Mouse (Mus musculus) heart, postnatal 10 days (tissue): ENCODE results near the gene Tnp2. TPM values are rescaled to one million over a fixed set of nuclear protein-coding genes. Genes with fewer than 3 reads are reported as not detected.
A peak's percentile ranks its signal among the peaks of the same experiment; 100 is the strongest.

Experiments
- DNase-seq, 2 experiments: peaks; one replicate each; pipeline ENCODE4 v3.0.0; 2021
- intact Hi-C: fragments of 180-260 bp; cut with DNase I; formaldehyde crosslinking; loops from one replicate; pipeline ENCODE4 v1.15.1; 2025
- total RNA-seq, 2 experiments: library from RNA; stranded (reverse); gene quantifications; 2 replicates each; pipeline ENCODE4 v1.2.3; 2021

Gene Tnp2
- total RNA-seq, 2 experiments from 2014 or later, result not detected

DNA sequence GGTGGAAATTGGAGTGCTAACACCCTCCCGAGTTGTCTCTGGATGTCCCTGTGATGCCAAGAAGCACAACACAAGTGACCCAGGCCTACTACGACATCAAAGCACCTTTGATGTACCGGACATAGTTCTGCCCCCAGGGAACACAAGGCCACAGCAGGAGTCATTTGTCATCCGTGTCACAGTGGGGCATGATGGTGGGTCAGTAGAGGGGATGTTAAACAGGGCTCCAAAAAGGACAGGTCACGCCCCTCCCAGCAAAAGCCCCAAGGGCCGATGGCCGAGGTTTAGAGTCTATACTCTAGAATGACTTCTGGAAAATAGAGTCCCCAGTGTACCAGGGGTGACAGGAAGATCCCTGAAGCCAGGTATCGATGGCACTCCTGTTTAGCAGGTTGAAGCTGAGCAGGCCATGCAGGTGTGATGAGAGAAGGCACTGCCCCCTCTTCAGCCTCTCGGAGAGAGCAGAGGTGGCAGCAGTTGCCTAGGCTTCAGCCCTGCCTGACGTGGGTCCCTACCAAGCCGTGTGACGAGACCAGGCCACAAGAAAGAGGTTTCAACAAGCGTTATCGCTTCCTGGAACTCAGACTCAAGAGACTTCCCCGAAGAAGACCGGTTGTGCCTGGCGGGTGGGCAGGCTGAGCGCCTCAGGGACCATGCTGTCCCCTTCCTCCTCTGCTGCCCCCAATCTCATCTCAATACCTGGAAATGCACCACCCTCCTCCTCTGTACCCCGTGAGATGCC, 16.5 kb downstream of the Tnp2 start:
- intact Hi-C loops, result no loop called here
- no peak for DNase-seq

DNA sequence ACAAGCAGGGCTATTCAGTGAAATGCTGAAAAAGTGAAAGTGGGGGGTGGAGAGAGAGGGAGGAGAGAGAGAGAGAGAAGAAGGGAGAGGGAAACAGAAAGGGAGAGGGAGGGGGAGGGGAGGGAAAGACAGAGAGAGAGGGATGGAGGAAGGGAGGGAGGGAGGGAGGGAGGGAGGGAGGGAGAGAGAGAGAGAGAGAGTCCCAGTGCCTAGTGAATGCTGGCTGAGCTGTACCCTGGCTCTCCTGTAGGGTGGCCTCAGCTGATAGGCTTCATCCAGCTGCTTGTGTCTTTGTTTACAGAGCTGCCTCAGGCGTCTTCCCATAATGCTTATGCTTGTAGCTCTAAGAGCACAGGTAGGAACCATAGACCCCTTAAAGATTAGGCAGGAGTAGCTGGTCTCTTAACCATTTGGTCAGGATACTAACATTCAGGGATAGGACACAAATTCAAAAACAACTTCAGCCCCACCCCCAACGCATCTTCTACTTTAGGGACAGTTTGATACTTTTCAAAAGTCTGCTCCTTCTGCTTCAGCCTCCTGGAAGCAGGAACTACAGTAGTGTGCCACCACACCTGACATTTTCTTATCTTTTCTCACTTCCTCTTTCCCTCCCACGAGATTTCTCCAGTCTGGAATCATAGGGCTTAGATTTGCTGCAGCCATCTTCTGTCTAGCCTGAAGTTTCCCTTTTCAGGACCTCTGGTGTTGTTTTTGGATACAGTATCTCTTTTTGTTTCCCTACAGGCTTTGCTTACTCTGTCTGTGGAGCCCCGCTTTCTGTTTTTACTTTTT, 17.7 kb downstream of the Tnp2 start:
- intact Hi-C loops, result no loop called here
- no peak for DNase-seq

DNA sequence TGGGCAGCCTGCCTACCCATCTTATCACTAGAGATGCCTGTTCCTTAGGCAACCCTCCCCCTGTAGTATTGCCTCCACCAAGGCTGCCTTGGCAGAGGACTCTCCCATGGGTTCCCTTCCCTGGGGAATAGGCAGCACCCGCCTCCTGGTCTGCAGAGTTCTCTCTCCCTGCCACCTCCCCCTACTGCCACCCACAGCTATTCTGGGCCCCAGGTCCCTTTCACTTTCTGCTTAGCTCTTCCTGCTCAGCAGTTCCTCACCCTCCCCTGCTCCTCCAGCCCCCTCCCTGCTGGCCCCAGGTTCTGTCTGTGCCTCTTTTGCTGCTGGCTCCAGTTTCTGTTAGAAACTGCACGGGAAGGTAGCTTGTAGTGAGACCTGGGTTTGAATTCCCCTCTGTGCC, 18.8 kb downstream of the Tnp2 start:
- intact Hi-C loops, result loop anchor here (5.0 kb wide), 1 partner anchor 127 kb away; no protein-coding TSS in a partner anchor

DNA sequence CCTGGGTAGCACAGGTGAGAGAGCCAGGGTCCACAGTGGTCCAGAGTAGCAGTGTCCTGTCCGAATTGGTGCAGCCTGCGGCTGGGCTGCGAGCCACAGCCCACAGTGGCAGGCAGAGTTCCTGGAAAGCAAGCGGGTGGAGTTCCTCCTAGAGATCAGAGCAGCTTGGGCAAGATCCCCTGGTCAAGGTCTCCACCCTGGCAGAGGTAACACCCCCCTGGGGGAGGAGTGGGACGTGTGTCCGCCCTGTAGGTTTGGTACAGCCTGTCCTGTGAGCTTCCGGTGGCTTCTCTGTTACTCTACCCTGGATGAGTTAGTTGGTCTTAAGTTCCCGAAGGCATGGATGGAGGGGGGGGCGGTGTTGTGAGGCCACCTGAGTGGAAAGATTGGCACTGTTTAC, 19.6 kb downstream of the Tnp2 start:
- intact Hi-C loops, result loop anchor here (5.0 kb wide), 1 partner anchor 127 kb away; no protein-coding TSS in a partner anchor
- no peak for DNase-seq

More for the DNA sequence above, 18.8 kb downstream of the Tnp2 start:
- DNase-seq, result peak in 1 of 2 experiments; percentile 24

DNA sequence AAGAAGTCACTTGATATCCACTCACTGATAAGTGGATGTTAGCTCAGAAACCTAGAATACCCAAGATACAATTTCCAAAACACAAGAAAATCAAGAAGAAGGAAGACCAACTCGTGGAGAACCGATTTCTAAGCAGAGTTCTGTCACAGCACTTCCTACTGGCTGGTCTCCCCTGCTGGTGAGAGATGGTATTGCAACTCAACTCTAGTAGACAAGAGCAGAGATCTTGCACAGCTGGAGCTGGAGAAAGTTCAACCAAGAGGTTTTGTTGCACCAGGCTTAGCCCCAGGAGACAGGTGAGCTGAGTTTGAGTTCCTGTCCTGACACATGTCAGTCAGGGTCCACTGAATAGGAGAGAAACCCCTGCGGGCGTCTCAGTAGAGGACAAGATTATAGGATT, 21.3 kb downstream of the Tnp2 start:
- intact Hi-C loops, result loop anchor here (2.0 to 5.0 kb wide), 2 partner anchors 102 to 125 kb away; no protein-coding TSS in a partner anchor
- DNase-seq, result peak; percentile 79 to 89

DNA sequence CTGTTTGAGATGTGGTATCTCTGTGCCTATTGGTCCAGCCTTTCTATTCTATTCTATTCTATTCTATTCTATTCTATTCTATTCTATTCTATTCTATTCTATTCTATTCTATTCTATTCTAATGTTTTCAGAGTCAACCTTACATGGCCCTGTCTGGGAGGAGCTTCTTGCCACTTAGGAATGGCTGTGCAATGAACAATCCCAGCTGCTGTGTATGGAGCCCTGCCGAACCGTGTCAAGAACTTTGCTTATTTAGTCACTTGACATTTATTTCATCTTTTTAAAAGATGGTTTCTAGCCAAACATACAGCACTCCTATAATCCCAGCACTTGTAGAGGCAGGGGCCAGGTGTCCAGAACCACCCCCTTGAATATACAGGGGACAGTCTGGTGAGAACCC, 24.1 kb downstream of the Tnp2 start:
- DNase-seq, result no peak
- intact Hi-C loops, result no loop called here

DNA sequence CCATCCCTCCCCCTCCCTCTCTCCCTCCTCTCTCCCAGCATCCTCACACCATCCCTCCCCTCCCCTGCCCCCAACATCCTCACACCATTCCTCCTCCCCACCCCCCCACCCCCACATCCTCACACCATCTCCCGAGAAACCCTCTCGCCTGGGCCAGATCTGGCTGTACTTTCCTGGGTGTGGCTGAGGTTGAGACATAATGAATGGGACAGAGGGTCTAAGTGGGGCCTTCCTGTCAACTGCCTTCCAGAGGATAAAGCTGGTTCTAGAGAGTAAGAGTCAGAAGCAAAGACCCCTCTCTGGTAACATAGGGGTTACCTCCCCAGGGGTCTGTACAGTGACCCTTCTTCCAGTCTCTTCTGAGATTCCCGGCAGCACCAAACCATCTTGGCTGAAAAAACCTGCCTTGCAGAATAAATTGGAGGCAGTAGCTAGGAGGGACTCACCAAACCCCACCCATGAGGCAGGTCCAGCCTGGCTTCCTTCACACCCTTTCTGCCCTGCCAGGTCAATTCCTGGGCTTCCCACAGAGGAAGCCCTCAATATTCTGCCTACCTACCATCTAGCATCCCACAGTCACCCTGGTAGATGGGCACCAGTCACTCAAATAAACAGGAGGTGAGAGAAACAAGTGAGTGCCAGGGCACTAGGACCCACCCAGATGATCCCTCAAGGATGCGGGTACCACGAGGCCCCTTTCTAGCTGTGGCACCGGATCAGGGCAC, 24.8 kb downstream of the Tnp2 start:
- intact Hi-C loops, result no loop called here
- no peak for DNase-seq

DNA sequence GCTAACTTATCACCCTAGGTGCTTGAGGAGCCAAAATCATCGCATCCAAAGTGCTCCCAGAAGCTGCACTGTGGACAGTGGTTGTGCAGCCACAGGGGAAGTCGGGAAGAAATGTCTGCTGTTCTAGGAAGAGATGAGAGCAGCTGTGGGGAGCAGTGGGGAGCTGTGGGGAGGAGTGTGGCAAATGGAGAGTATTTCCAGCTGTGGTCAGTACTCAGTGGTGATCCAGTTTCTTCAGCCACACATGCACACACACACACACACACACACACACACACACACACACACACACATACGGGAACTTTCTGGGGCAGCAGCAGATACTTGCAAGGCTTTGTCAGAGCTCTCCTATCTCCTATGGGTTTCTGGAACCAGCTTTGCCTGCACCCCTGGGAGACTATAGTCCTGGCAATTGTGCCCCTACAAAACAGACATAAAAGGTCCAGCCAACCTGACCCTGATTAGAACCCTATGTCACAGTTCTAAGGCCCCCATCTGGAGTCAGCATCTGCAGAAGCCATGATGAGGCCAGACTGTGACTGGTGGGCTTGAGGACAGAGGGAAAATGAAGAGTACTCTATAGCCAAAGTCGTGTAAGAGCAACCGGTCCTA, 25.8 kb downstream of the Tnp2 start:
- intact Hi-C loops, result no loop called here
- DNase-seq, result peak in 1 of 2 experiments; percentile 33

DNA sequence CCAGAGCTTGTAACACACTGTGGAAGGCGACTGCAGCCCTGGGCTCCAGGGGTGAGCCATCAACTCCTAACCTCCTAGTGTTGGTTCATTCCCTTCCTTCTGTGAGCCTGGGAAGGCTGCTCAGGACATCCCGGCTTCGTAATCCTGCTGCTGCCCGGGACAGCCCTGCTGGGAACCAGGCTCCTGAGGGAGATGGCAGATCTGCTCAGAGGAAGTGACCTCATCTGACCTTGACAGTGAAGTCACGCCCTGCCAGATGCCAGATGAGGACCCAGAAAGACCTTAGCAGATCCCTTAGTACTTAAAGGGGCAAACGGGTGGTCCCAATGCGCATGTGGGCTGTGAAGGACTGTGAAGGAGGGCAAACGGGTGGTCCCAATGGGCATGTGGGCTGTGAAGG, 27.3 kb downstream of the Tnp2 start:
- intact Hi-C loops, result no loop called here
- DNase-seq, result peak; percentile 37 to 51

DNA sequence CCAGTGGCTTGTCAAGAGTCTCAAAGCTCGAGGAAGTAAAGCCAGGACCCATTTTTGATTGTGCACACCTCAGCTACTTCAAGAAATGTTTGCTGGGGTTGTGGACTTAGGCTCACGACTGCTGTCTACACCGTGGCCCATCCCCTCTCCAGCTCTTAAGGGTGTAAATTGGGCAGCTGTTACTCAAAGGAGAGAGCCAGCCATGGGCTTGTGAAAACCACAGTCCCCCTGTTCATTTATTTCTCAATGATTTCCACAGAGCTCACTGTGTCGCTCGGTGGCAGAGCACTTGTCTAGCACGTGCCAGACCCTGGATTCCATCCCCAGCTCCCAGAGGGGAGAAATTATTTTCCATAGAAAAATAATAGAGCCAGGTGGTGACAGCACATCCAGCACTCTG, 32.3 kb downstream of the Tnp2 start:
- no peak for DNase-seq
- intact Hi-C loops, result no loop called here

DNA sequence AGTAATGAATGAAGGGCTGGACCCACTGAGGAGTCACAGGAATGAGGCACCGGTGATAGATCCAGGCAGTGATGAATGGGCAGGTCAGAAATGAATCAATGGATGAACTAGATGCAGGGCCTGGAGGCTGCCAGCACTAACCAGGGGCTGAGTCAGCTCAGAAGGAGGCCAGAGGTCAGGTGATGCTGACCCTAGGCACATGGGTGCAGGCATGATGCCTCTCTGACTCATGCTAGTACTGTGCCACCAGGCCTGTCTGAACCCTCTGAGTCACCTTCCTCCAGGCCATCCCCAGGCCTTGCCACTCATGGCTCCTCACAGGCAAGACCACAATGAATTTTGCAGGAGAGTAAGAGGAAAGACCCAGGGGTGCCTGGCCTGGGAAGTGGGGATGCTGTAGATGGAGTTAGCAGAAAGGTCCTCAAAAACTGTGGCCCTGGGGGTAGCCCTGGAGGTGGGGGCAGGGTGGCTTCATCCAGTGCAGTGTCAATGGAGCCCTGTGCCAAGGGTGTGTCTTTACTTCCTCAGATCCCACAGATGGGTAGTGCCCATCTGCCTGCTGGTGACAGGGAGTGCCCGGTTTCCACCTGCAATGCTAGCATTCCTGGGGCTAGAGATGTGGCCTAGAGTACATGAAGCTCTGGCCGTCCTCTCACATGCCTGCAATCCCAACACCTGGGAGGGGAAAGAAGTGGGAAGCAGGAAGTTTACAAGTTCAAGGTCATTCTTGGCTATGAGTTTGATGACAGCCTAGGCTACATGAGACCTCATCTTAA, 33.8 kb downstream of the Tnp2 start:
- intact Hi-C loops, result no loop called here
- no peak for DNase-seq

DNA sequence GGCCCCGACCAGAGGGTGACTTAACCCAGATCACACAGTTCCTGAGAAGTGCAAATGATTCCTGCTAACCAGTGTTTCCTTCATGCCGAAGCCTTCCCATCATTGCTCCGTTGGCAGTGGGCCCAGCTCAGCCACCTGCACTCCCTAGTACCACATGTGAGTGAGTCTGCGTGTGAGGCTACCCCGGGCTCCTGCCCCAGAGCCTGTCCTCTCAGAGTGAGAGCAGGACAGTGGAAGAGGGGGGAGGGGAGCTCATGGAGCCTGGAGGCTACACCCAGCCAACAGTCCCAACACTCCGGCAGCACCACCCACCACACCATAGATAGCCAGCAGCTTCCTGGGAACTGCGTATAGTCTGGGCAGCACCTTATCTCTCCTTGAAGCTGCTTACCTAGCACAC, 38.6 kb downstream of the Tnp2 start:
- intact Hi-C loops, result no loop called here
- DNase-seq, result peak in 1 of 2 experiments; percentile 49

DNA sequence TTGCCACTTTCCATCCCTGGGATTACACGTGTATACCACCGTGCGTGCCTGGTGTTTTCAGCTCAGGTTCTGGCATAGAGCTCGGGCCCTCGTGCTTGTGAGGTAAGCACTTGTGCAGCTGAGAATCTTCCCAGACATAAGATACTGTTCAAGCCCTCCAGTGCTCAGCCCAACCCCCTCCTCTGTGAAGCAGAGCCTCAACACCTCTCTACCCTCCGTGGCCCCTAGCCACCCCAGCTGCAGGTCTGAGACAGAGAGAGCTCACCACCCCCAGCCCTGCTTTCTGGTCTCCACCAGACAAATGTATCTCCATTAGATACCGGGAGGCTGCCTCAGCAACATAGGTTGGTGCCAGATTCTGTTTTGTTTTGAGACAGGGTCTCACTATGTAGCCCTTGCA, 39.2 kb downstream of the Tnp2 start:
- intact Hi-C loops, result no loop called here
- DNase-seq, result no peak

DNA sequence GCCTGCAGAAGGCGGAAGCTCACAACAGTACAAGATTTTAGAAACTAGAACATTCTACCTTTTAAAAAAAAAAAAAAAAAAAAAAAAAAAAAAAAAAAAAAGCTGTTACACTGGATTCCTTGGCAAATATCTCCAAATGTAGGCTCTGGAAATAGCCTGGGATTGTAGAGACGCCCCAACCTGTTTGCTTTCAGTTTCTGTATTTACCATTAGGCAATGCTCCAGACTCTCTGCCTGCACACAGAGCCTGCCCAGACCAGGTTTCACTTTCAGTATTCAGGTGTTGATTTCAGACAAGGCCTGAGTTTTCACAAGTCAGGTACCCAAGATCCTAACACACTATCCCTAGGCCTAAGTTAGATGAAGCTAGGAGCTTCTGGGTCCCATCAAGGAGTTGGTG, 47.4 kb downstream of the Tnp2 start:
- DNase-seq, result peak; percentile 47 to 56
- intact Hi-C loops, result no loop called here

DNA sequence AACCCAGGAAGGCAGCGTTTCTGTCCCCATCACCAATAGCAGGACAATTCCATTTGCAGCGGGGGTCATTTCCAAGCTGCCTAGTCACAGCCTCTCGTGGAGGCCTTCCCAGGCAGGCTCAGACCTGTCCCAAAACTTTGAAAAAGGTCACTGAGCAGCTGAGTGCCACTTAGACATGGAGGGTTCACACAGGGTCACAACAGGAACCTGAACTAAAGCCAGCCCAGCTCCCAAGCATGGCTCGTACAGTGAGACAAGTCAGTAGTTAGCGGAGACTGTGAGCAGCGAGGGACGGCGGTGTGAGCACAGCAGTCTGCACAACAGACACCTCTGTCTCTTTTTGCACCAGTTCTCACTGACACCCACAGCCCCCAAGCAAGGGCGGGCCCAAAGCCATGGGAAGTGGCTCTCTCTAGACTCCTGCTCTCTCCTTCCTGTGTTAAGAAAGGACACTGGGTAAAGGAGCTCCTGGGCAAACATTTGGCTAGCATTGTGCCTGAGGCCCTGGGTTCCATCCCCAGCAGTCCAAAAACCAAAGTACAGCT, 48.5 kb downstream of the Tnp2 start:
- peak; percentile 74 to 76 for DNase-seq
- intact Hi-C loops, result loop anchor here (2.0 kb wide), 2 partner anchors 45 to 49 kb away; partner anchors contain the start of gene Socs1

DNA sequence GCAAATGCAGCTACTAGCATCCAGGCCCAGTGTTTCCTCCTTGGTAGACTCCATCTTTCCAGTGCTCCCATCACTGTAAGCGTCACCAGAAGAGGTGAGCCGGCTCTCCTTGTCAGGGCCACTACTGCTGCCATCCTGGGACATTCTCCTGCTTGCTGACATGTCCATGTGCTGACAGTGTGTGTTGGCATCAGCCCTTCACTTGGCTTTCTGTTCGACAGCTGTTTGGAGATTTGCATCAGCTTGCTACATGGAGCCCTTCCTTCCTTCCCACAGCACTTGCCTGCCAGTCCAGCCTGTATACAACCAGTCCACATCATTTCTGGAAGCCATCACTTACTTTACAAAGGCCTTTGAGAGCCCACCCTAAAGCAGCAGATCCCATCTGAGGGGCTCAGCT, 49.6 kb downstream of the Tnp2 start:
- DNase-seq, result no peak

More for the DNA sequence above, 49.6 kb downstream of the Tnp2 start:
- intact Hi-C loops, result loop anchor here (2.0 kb wide), 2 partner anchors 46 to 48 kb away; partner anchors contain the start of gene Socs1
